Mouse (Mus musculus): Measurements from ENCODE around the gene Serpinb1a. TPM values are rescaled to one million over a fixed set of nuclear protein-coding genes. Genes with fewer than 3 reads are reported as not detected.

Serpinb1a gene
- polyA plus RNA-seq, 1 experiment = not detected

DNA sequence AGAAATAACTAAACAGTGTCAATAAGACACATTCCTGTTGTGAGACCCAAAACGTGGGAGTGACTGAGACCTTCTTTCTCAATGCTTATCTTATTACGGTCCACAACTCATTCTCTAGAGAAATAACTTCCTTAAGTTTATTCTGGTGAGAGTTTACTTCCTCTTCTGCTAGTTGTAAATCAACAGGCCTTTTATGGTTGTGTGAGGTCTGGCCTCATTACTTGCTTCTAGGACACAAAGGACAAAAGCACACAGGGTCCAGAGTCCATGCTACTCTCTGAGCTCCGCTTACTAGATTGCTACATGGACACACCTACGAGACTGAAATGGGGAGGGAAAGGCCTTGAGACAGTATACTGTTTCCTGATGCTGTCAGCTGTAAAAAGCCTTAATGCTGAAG, 1.9 kb downstream of the Serpinb1a start:
- no peaks in the 10 kb centered on the region for H3K27me3 ChIP-seq (ENCODE audit: control insufficient read depth)
- no peak for TF ChIP-seq TAL1 (IDR thresholded peaks at IDR 0.05; ENCODE audit: low read length)
- TF ChIP-seq GATA1 (IDR thresholded peaks at IDR 0.05; ENCODE audit: low read length) = no peak
- H3K4me3 ChIP-seq (replicated peaks) = no peak overlapping the region
- no peaks in the 10 kb centered on the region for H3K36me3 ChIP-seq (ENCODE audit: control insufficient read depth)
- H3K4me1 ChIP-seq (ENCODE audit: control insufficient read depth) = no peaks in the 10 kb centered on the region
- no peaks in the 10 kb centered on the region for H3K9me3 ChIP-seq (ENCODE audit: control insufficient read depth, low read length)

- Histone ChIP-seq H3K27me3 (ENCODE audit: control insufficient read depth) (no peaks in the 10 kb centered on the region), H3K4me1 (ENCODE audit: control insufficient read depth) (no peaks in the 10 kb centered on the region), H3K9me3 (ENCODE audit: control insufficient read depth, low read length) (no peaks in the 10 kb centered on the region), H3K36me3 (ENCODE audit: control insufficient read depth) (no peaks in the 10 kb centered on the region), H3K4me3 (replicated peaks) (no peak overlapping the region)
- TF ChIP-seq GATA1 (IDR thresholded peaks at IDR 0.05; ENCODE audit: low read length) = no peak
- no peak for TF ChIP-seq TAL1 (IDR thresholded peaks at IDR 0.05; ENCODE audit: low read length)
These were observed 4.8 kb downstream of the Serpinb1a start for GRCm38 (mm10) chr13:32846221-32846620.

- Histone ChIP-seq H3K4me1 (ENCODE audit: control insufficient read depth) (no peaks in the 10 kb centered on the region), H3K9me3 (ENCODE audit: control insufficient read depth, low read length) (no peaks in the 10 kb centered on the region), H3K4me3 (replicated peaks) (no peak overlapping the region), H3K27me3 (ENCODE audit: control insufficient read depth) (no peaks in the 10 kb centered on the region), H3K36me3 (ENCODE audit: control insufficient read depth) (no peaks in the 10 kb centered on the region)
- TF ChIP-seq GATA1 (IDR thresholded peaks at IDR 0.05; ENCODE audit: low read length) (no peak), TAL1 (IDR thresholded peaks at IDR 0.05; ENCODE audit: low read length) (no peak)
These were observed 9.6 kb downstream of the Serpinb1a start for GRCm38 (mm10) chr13:32841349-32841748.

DNA sequence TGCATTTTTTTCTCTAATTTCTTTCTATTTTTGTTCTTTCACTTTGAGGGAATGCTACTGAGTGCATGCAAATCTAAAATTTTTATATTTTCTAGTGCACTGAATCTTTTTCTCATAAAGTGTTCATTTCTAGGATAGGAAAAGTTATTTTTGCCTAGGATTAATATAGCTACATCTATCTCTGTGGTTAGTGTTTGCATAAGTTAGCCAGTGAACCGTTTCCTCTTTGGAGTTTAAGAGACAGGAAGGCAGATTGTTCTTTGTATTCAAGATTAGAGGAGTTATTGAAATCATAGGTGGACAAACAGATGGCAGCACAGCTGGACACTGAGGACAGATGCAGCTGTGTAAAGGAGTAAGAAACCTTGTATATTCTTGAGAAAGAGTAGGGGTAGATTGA, 11.7 kb downstream of the Serpinb1a start:
- Histone ChIP-seq H3K36me3 (ENCODE audit: control insufficient read depth) (no peaks in the 10 kb centered on the region), H3K4me1 (ENCODE audit: control insufficient read depth) (no peaks in the 10 kb centered on the region), H3K9me3 (ENCODE audit: control insufficient read depth, low read length) (no peaks in the 10 kb centered on the region), H3K27me3 (ENCODE audit: control insufficient read depth) (no peaks in the 10 kb centered on the region), H3K4me3 (replicated peaks) (no peak overlapping the region)
- TF ChIP-seq GATA1 (IDR thresholded peaks at IDR 0.05; ENCODE audit: low read length) = no peak
- TF ChIP-seq TAL1 (IDR thresholded peaks at IDR 0.05; ENCODE audit: low read length) = no peak

DNA sequence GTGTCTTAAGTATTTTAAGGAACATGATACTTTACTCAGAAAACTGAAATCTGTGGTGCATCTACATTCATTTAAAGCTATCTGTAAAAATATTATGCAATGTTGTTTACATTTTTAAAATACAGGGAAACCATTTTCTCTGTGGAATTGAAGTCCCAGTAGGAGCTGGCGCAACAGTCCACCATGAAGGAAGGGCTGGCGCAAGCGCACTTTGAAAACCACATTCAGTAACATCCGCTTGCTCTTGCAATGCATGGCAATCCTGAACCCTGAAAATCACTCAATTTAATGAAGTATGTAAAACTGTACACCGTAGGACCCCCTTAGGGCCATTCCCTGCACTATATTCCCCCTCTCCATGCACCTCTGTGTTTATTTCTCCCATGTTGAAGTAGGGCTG, 16.5 kb downstream of the Serpinb1a start:
- no peak overlapping the region for H3K4me3 ChIP-seq (replicated peaks)
- no peaks in the 10 kb centered on the region for H3K9me3 ChIP-seq (ENCODE audit: control insufficient read depth, low read length)
- no peaks in the 10 kb centered on the region for H3K36me3 ChIP-seq (ENCODE audit: control insufficient read depth)

DNA sequence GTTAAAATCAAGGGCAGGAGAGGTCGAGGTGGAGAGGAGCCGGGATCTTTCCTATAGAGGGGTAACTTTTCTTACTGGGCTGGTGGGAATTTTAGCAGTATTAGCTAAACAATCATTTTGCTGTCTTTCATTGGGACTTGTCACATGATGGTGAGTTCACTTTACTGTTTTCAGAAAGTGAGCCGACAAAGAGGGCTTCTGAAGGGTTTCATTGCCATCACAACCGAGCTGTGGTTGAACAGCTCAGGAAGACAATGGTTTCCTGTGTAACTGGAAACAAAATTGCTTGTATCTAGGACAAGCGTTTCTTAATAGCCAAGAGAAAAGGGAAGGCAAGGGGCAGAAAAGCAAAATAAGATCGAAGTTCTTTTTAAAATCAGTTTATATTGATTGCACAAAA, 17.7 kb downstream of the Serpinb1a start:
- H3K4me3 ChIP-seq (replicated peaks) = no peak overlapping the region
- no peak for TF ChIP-seq TAL1 (IDR thresholded peaks at IDR 0.05; ENCODE audit: low read length)
- no peak for TF ChIP-seq GATA1 (IDR thresholded peaks at IDR 0.05; ENCODE audit: low read length)
- H3K36me3 ChIP-seq (ENCODE audit: control insufficient read depth) = no peaks in the 10 kb centered on the region
- no peaks in the 10 kb centered on the region for H3K27me3 ChIP-seq (ENCODE audit: control insufficient read depth)
- H3K4me1 ChIP-seq (ENCODE audit: control insufficient read depth) = no peaks in the 10 kb centered on the region
- H3K9me3 ChIP-seq (ENCODE audit: control insufficient read depth, low read length) = no peaks in the 10 kb centered on the region

More for the DNA sequence above, 16.5 kb downstream of the Serpinb1a start:
- Histone ChIP-seq H3K27me3 (ENCODE audit: control insufficient read depth) (no peaks in the 10 kb centered on the region), H3K4me1 (ENCODE audit: control insufficient read depth) (no peaks in the 10 kb centered on the region)
- TF ChIP-seq GATA1 (IDR thresholded peaks at IDR 0.05; ENCODE audit: low read length) = no peak
- no peak for TF ChIP-seq TAL1 (IDR thresholded peaks at IDR 0.05; ENCODE audit: low read length)

GRCm38 (mm10) chr13:32832776-32833175, 18.2 kb downstream of the Serpinb1a start:
- Histone ChIP-seq H3K36me3 (ENCODE audit: control insufficient read depth) (no peaks in the 10 kb centered on the region), H3K9me3 (ENCODE audit: control insufficient read depth, low read length) (no peaks in the 10 kb centered on the region), H3K27me3 (ENCODE audit: control insufficient read depth) (no peaks in the 10 kb centered on the region), H3K4me1 (ENCODE audit: control insufficient read depth) (no peaks in the 10 kb centered on the region), H3K4me3 (replicated peaks) (no peak overlapping the region)
- TF ChIP-seq TAL1 (IDR thresholded peaks at IDR 0.05; ENCODE audit: low read length) = no peak
- no peak for TF ChIP-seq GATA1 (IDR thresholded peaks at IDR 0.05; ENCODE audit: low read length)

GRCm38 (mm10) chr13:32831505-32832273, 19.3 kb downstream of the Serpinb1a start:
- no peaks in the 10 kb centered on the region for H3K36me3 ChIP-seq (ENCODE audit: control insufficient read depth)
- TF ChIP-seq TAL1 (IDR thresholded peaks at IDR 0.05; ENCODE audit: low read length) (no peak), GATA1 (IDR thresholded peaks at IDR 0.05; ENCODE audit: low read length) (no peak)
- H3K4me1 ChIP-seq (ENCODE audit: control insufficient read depth) = no peaks in the 10 kb centered on the region
- no peaks in the 10 kb centered on the region for H3K9me3 ChIP-seq (ENCODE audit: control insufficient read depth, low read length)
- H3K4me3 ChIP-seq (replicated peaks) = no peak overlapping the region
- H3K27me3 ChIP-seq (ENCODE audit: control insufficient read depth) = no peaks in the 10 kb centered on the region

- Histone ChIP-seq H3K9me3 (ENCODE audit: control insufficient read depth, low read length) (no peaks in the 10 kb centered on the region), H3K27me3 (ENCODE audit: control insufficient read depth) (no peaks in the 10 kb centered on the region), H3K4me1 (ENCODE audit: control insufficient read depth) (no peaks in the 10 kb centered on the region), H3K36me3 (ENCODE audit: control insufficient read depth) (no peaks in the 10 kb centered on the region), H3K4me3 (replicated peaks) (no peak overlapping the region)
- TF ChIP-seq GATA1 (IDR thresholded peaks at IDR 0.05; ENCODE audit: low read length) = no peak
- TF ChIP-seq TAL1 (IDR thresholded peaks at IDR 0.05; ENCODE audit: low read length) = no peak
These were observed 22.1 kb downstream of the Serpinb1a start for GRCm38 (mm10) chr13:32828886-32829285.
